Mouse (Mus musculus) gonadal fat pad, adult 2 months (tissue): ENCODE data around the gene Myt1l. TPM values are rescaled to one million over a fixed set of nuclear protein-coding genes. Genes with fewer than 3 reads are reported as not detected.

ENCODE experiments used
- DNase-seq: peaks from one replicate; pipeline ENCODE4 v3.0.0-alpha.2; 2012; ENCODE audit warnings: low read depth
- polyA plus RNA-seq: library from polyadenylated mRNA; depleted of rRNA; stranded (reverse); fragments of >200 nt; gene quantifications from 2 replicates; pipeline ENCODE4 v1.2.3, GENCODE M21; 2012

Myt1l gene
- polyA plus RNA-seq, 1 experiment = 0.18 TPM

- no peak for DNase-seq
These were observed 41.1 kb downstream of the Myt1l start for GRCm38 (mm10) chr12:29569311-29569710.

GRCm38 (mm10) chr12:29570351-29570750 is 42.2 kb downstream of the Myt1l start:
- DNase-seq = no peak

- DNase-seq = no peak
These were observed 43.4 kb downstream of the Myt1l start for GRCm38 (mm10) chr12:29571613-29572012.

GRCm38 (mm10) chr12:29593787-29594186 is 65.6 kb downstream of the Myt1l start:
- no peak for DNase-seq

GRCm38 (mm10) chr12:29599916-29600315 is 71.7 kb downstream of the Myt1l start:
- no peak for DNase-seq

GRCm38 (mm10) chr12:29601223-29601622 is 73.0 kb downstream of the Myt1l start:
- DNase-seq = no peak

GRCm38 (mm10) chr12:29604659-29605058 is 76.5 kb downstream of the Myt1l start:
- no peak for DNase-seq

- DNase-seq = no peak
These were observed 76.9 kb downstream of the Myt1l start for GRCm38 (mm10) chr12:29605124-29605523.

- no peak for DNase-seq
These were observed 78.0 kb downstream of the Myt1l start for GRCm38 (mm10) chr12:29606221-29606620.

GRCm38 (mm10) chr12:29617746-29618145 is 89.6 kb downstream of the Myt1l start:
- no peak for DNase-seq

GRCm38 (mm10) chr12:29621530-29621929 is 93.3 kb downstream of the Myt1l start:
- no peak for DNase-seq

GRCm38 (mm10) chr12:29627956-29628750 is 100.0 kb downstream of the Myt1l start:
- DNase-seq = no peak

- DNase-seq = no peak
These were observed 101.8 kb downstream of the Myt1l start for GRCm38 (mm10) chr12:29629875-29630538.

GRCm38 (mm10) chr12:29634509-29634908 is 106.3 kb downstream of the Myt1l start:
- no peak for DNase-seq

GRCm38 (mm10) chr12:29639543-29640196 is 111.5 kb downstream of the Myt1l start:
- DNase-seq = no peak

GRCm38 (mm10) chr12:29640201-29640600 is 112.0 kb downstream of the Myt1l start:
- no peak for DNase-seq

- DNase-seq = no peak
These were observed 114.7 kb downstream of the Myt1l start for GRCm38 (mm10) chr12:29642915-29643314.

GRCm38 (mm10) chr12:29644091-29644490 is 115.9 kb downstream of the Myt1l start:
- no peak for DNase-seq

GRCm38 (mm10) chr12:29644721-29645120 is 116.5 kb downstream of the Myt1l start:
- DNase-seq = no peak

- DNase-seq = no peak
These were observed 121.4 kb downstream of the Myt1l start for GRCm38 (mm10) chr12:29649510-29650152.

GRCm38 (mm10) chr12:29652516-29652915 is 124.3 kb downstream of the Myt1l start:
- no peak for DNase-seq

- DNase-seq = no peak
These were observed 127.0 kb downstream of the Myt1l start for GRCm38 (mm10) chr12:29655197-29655632.
